Mouse (Mus musculus) liver, adult 2 months (tissue): Measurements from ENCODE around the gene Mrtfa. TPM values are rescaled to one million over a fixed set of nuclear protein-coding genes. Genes with fewer than 3 reads are reported as not detected.

Experiments
- DNase-seq: peaks from one replicate; pipeline ENCODE4 v3.0.0-alpha.2; 2011; ENCODE audit warnings: low read depth, low spot score; ENCODE audit errors: extremely low read depth
- H3K27ac ChIP-seq: fragments of 200-500 bp; replicated peaks from 2 replicates; pipeline ENCODE4 v1.5.1; 2012; ENCODE audit warnings: low read depth, mild to moderate bottlenecking, control low read depth, inconsistent platforms, low read length; ENCODE audit not compliant: insufficient read depth
- H3K27me3 ChIP-seq: fragments of 200-500 bp; 2 replicates; pipeline ENCODE4 v1.6.1; 2012; ENCODE audit warnings: mild to moderate bottlenecking, moderate library complexity, low read length, inconsistent platforms; ENCODE audit not compliant: control insufficient read depth, insufficient read depth
- H3K36me3 ChIP-seq: fragments of 200-500 bp; 2 replicates; pipeline ENCODE4 v1.6.1; 2012; ENCODE audit warnings: low read length, inconsistent platforms; ENCODE audit not compliant: control insufficient read depth, insufficient read depth
- H3K4me1 ChIP-seq: fragments of 200-500 bp; 2 replicates; pipeline ENCODE4 v1.6.1; 2011; ENCODE audit warnings: low read length; ENCODE audit not compliant: control insufficient read depth, insufficient read depth
- H3K4me3 ChIP-seq: fragments of 200-500 bp; 2 replicates; pipeline ENCODE4 v1.5.1; 2011; ENCODE audit warnings: low read depth, mild to moderate bottlenecking, control low read depth, low read length, moderate library complexity; ENCODE audit not compliant: insufficient read depth
- H3K79me2 ChIP-seq: fragments of 200-500 bp; 2 replicates; pipeline ENCODE4 v1.6.1; 2012; ENCODE audit warnings: inconsistent platforms, mild to moderate bottlenecking, low read length, moderate library complexity; ENCODE audit not compliant: control insufficient read depth, insufficient read depth
- H3K9ac ChIP-seq: fragments of 200-500 bp; 2 replicates; pipeline ENCODE4 v1.6.1; 2012; ENCODE audit warnings: low read depth, mild to moderate bottlenecking, control low read depth, inconsistent platforms, low read length
- CTCF ChIP-seq: fragments of 200-500 bp; IDR thresholded peaks from 2 replicates; pipeline ENCODE4 v1.5.1; 2011; ENCODE audit warnings: low read depth, low read length, control low read depth
- POLR2A ChIP-seq: fragments of 200-500 bp; IDR thresholded peaks from 2 replicates; pipeline ENCODE4 v1.6.1; 2011; ENCODE audit warnings: low read length, control low read depth; ENCODE audit not compliant: insufficient read depth; ENCODE audit errors: extremely low read depth
- WGBS: fragments of 180-500 bp; shearing (Covaris S2); methylation state at CpG from one replicate; pipeline ENCODE4 v1.1.7; 2018; 5-methylcytosine and 5-hydroxymethylcytosine counted together
- polyA plus RNA-seq: library from polyadenylated mRNA; depleted of rRNA; stranded (reverse); fragments of >200 nt; gene quantifications from 2 replicates; pipeline ENCODE4 v1.2.3, GENCODE M21; 2012
- total RNA-seq: library from RNA; depleted of rRNA; stranded (reverse); fragments of >200 nt; gene quantifications from 2 replicates; pipeline ENCODE4 v1.2.3, GENCODE M21; 2014

Gene Mrtfa
- total and polyA plus RNA-seq, 2 experiments: 1.0 to 5.6 TPM

DNA sequence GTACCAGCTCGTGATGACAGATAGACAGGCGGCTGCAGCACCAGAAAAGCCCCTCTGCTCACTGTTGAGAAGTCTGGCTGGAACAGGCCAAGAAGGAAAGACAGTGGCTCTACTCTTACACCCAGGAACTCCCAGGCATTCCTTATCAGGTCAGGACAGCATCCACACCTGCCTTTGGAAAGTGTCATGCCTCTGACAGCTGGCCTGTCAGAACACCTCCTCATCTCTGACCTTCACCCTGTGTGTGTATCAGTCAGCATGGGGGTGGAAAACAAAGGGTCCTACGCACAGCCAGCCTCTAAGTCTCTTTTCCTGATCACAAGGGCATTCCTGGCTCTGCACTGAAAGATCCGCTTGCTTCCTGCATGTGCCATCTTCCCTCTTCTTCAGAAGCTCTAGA is 148.8 kb downstream of the Mrtfa start:
- Histone ChIP-seq H3K27me3 (no peaks in the 10 kb centered on the region), H3K4me1 (no peaks in the 10 kb centered on the region), H3K36me3 (no peaks in the 10 kb centered on the region), H3K27ac (no peak overlapping the region), H3K79me2 (peaks cover 4% of the 10 kb centered on the region; the same call in 1 of the 2 replicates), H3K9ac (no peak overlapping the region), H3K4me3 (no peak overlapping the region)
- TF ChIP-seq CTCF (no peak), POLR2A (no peak)
- no peak for DNase-seq
- WGBS: 92% methylated on average over 4 of the region's 4 CpGs

DNA sequence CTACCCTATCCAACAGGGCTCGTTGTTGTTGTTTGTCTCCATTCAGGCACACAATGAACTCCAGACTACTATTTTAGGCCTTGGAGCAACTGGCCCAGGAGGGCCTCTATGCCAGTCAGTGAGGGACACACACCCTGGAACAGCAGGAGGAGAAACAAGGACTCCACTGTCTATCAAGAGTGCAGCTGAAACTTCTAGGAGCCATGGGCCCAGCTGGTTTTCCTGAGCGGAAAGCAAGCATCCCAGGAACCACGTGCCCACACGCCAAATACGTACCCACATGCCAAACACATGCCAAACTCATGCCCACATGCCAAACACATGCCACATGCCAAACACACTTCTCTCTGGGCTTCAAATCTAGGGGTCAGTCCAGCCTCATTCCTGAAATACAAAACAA is 152.1 kb downstream of the Mrtfa start:
- Histone ChIP-seq H3K27ac (no peak overlapping the region), H3K79me2 (peaks cover 4% of the 10 kb centered on the region; the same call in 1 of the 2 replicates), H3K27me3 (no peaks in the 10 kb centered on the region), H3K4me1 (peaks cover 4% of the 10 kb centered on the region; the same call in 1 of the 2 replicates), H3K36me3 (no peaks in the 10 kb centered on the region), H3K4me3 (no peak overlapping the region), H3K9ac (no peak overlapping the region)
- TF ChIP-seq POLR2A (no peak), CTCF (no peak)
- no peak for DNase-seq
- 91% methylated on average over 5 of the region's 5 CpGs for WGBS

DNA sequence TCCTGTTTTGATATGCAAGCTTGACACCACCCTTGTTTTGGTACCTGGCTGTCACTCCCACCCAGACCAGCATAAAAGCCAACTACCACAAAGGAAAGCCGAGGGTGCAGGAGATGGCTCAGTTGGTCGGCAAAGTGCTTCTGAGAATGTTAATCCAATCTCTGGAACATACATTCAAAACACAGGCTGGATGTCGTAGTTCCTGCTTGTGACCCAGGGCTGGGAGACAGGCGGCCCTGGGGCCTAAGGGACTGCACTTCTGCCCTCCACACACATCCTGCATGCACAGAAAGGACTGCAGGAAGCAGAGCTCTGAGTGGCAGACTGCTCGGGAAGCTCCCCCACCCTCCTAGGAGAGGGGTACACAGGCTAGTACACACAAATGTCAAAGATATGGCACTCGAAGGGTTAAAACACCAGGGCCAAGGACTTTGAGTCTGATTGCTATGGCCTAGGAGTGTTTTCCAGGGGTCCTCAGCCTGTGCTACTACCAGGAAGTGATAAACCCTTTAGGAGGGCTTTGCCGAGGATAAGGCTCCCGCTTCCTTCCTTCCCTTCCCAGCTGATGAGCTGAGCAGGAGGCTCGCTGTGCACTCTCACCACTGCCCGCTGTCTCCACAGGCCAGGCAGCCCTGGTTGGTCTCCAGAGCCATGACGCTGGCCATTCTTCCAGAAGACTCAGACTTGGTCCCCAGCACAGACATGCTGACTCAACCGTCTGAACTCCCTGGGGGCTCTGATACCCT is 155.0 kb downstream of the Mrtfa start:
- WGBS: 75% methylated on average over 12 of the region's 12 CpGs
- no peak overlapping the region; the same call in 1 of the 2 replicates for H3K27ac ChIP-seq
- no peaks in the 10 kb centered on the region for H3K27me3 ChIP-seq
- no peaks in the 10 kb centered on the region; the same call in 1 of the 2 replicates for H3K79me2 ChIP-seq
- H3K9ac ChIP-seq: no peak overlapping the region
- no peak for DNase-seq
- H3K4me1 ChIP-seq: peaks cover 4% of the 10 kb centered on the region; the same call in 1 of the 2 replicates
- TF ChIP-seq CTCF (no peak), POLR2A (no peak)
- H3K4me3 ChIP-seq: no peak overlapping the region
- no peaks in the 10 kb centered on the region for H3K36me3 ChIP-seq

- no peak for DNase-seq
- Histone ChIP-seq H3K79me2 (no peaks in the 10 kb centered on the region), H3K9ac (no peak overlapping the region), H3K4me1 (peaks cover 4% of the 10 kb centered on the region; the same call in 1 of the 2 replicates), H3K27me3 (no peaks in the 10 kb centered on the region), H3K4me3 (no peak overlapping the region), H3K36me3 (no peaks in the 10 kb centered on the region), H3K27ac (no peak overlapping the region)
- 88% methylated on average over 6 of the region's 6 CpGs for WGBS
- TF ChIP-seq POLR2A (no peak), CTCF (no peak)
Observed at GRCm38 (mm10) chr15:81034119-81034518, 156.4 kb downstream of the Mrtfa start.

GRCm38 (mm10) chr15:81032941-81033629 is 157.5 kb downstream of the Mrtfa start:
- no peaks in the 10 kb centered on the region for H3K79me2 ChIP-seq
- H3K4me3 ChIP-seq: no peak overlapping the region
- peaks cover 4% of the 10 kb centered on the region; the same call in 1 of the 2 replicates for H3K4me1 ChIP-seq
- DNase-seq: no peak
- H3K36me3 ChIP-seq: no peaks in the 10 kb centered on the region
- H3K27me3 ChIP-seq: no peaks in the 10 kb centered on the region
- TF ChIP-seq CTCF (no peak), POLR2A (no peak)
- H3K27ac ChIP-seq: no peak overlapping the region
- 72% methylated on average over 9 of the region's 9 CpGs for WGBS
- H3K9ac ChIP-seq: no peak overlapping the region

DNA sequence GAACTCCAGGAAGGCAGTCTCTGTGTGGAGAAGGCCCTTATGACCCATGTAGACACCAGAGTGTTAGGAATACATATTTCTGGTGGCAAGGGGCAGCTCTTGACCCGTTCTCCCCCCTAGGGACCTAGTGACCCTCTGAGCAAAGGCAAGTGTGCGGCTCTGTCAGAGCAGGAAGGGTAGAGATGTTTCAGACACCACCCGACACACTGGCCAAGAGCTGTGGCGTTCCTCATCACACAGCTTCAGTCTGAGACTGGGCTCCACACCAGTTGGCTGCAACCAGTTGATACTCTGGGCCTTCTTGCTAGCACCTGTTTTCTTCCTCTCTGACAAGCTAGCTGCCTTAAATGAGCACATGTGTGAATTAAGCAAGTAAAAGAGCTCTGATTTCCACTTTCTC is 158.9 kb downstream of the Mrtfa start:
- DNase-seq: no peak
- Histone ChIP-seq H3K79me2 (no peaks in the 10 kb centered on the region), H3K4me1 (peaks cover 7% of the 10 kb centered on the region; the same call in 1 of the 2 replicates), H3K27me3 (no peaks in the 10 kb centered on the region), H3K4me3 (no peak overlapping the region), H3K27ac (no peak overlapping the region), H3K9ac (no peak overlapping the region), H3K36me3 (no peaks in the 10 kb centered on the region)
- WGBS: 91% methylated on average over 4 of the region's 4 CpGs
- TF ChIP-seq CTCF (no peak), POLR2A (no peak)
